Mouse (Mus musculus): ENCODE results near the gene Fut4.

- TF ChIP-seq GATA1 (IDR thresholded peaks at IDR 0.05; ENCODE audit: low read length) (no peak), TAL1 (IDR thresholded peaks at IDR 0.05; ENCODE audit: low read length) (no peak)
These were observed 31.8 kb downstream of the Fut4 start for GRCm38 (mm10) chr9:14720384-14720783.

Measured in erythroblast, embryonic 14.5 days (primary cell).